Mouse (Mus musculus): Measurements from ENCODE around the gene Tnfsf9.

DNA sequence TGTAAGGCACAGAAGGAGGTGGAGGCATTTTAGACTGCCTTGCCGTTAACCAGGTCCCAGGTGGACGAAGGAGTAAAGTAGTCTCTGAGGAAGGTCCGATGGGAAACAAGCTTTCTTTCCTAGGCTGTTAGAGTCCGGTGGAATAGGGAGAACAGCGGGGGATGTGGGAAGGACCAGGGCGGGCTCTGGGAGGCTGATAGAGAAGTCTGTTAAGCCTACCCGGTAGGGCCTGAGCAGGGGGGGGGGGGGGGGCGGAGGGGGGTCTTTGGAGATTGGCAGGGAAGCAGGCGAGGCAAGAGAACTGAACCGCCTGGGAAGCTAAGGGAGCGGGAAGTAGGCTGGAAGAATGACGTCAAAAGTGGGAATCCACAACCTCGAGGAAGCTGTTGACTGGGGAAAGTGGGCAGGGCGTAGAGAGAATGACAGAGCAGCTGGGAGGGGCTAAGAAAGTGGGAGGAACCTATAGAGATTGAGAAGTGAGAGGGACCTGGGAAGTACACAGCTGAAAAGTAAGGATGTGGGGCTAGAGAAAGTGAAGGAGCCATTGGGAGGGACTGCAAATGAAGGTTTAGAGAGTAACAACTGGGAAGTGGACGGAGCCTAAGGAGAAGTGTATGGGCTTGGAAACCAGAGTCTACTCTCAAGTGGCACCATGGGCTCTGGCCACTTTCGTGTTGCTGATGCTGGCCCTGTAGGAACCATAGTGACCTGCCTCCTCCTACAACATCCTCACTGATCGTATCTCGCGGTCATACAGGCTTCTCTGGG lies 9.1 kb upstream of the Tnfsf9 start:
- TF ChIP-seq GATA1 (IDR thresholded peaks at IDR 0.05; ENCODE audit: borderline replicate concordance, low read length), result no peak
- TF ChIP-seq FLI1 (IDR thresholded peaks at IDR 0.05; ENCODE audit: low read length), result no peak

All from megakaryocyte, embryonic 14.5 days (primary cell).